Mouse (Mus musculus) layer of hippocampus, postnatal 25 days (tissue): ENCODE results near the gene Rabep1. TPM values are rescaled to one million over a fixed set of nuclear protein-coding genes. Genes with fewer than 3 reads are reported as not detected.
"Not testable (repeated sequence)": the region's sequence is repeated elsewhere in the genome, so short reads cannot be mapped to it uniquely, and the experiment has no call there.

Experiments used
- DNase-seq, 2 experiments: peaks; one replicate each; pipeline ENCODE4 v3.0.0; 2022; ENCODE audit warnings: mixed read lengths in 2 of 2, low spot score in 1 of 2; ENCODE audit errors: extremely low spot score in 1 of 2
- total RNA-seq, 2 experiments: library from RNA; stranded (reverse); gene quantifications; 2 replicates each; pipeline ENCODE4 v1.2.3; 2021

Rabep1 gene
- total RNA-seq, 2 experiments from 2014 or later, result 113 to 118 TPM

DNA sequence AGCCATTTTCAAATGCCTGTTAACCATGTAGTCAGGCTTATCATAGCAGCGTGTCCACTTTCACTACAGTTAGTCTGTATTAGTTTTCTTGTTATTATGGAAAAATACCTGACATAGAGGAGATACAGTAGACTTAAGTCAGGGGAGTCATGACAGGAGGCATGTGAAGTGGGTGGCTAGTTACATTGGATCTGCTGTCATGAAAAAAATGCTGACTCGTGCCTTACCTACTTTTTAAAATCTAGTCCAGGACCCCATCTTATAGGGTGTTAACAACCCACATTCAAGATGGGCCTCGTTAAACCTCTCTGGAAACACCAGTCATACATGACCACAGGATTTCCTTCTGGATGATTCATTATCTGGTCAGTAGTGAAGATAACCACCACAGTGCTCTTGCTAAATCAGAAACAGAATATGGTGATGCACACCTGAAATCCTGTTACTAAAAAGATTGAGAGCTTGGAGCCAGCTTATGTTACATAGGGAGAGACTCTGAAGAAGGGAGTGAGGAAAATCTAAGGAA lies 38.4 kb downstream of the Rabep1 start:
- DNase-seq, result no peak

DNA sequence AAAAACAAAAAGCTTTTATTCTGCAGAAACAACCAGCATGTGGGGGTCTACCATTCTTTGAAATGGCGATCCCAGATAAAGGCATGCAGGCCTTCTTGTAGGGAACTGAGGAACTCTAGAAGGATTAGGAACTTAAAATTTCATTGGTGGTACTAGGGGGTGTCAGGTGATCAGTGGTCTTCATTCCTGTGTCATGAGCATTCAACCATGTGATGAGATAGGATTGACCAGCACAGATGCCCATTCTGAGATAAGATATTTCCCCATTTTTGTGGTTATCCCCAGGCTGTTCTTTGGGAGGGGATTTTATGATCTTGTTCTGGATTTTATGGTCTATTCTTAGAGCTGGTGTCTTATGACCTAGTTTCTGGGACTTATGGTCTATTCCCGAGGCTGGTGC lies 46.1 kb downstream of the Rabep1 start:
- DNase-seq, result no peak

DNA sequence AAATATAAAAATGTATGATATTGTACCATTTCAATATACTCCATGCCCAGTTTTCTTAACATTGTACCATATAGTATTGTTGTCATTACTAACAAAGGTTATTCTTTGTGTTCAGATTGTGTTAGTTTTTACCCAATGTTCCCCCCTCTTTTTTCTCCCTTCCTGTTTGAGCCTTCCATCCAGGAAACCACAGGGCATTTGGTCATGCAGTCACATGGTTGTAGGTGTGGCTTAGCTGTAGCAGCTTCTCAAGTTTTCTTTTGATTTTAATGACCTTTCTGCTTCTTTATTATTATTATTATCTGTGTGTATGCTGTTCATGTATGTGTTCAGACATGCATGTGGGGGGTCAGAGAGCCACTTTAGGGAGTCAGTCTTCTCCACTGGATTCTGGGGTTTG lies 47.0 kb downstream of the Rabep1 start:
- no peak for DNase-seq

DNA sequence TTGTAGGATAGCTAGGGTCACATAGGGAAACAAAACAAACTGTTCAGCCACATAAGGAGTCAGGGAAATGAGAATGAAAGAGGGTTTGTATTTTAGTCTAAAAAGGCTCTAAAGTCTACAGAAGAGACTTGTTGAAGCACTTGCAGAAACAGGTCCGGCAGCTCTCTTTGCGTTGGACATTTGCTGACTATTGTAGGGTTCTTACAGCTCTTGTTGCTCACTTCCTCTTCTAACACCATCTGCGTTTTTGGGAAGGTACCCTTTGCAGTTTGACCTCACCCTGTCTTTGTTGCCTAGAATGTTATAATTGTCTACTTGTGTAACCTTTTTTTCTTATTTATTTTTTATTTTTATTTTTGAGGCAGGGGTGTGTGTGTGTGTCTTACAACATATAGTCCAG lies 53.1 kb downstream of the Rabep1 start:
- DNase-seq, result no peak

DNA sequence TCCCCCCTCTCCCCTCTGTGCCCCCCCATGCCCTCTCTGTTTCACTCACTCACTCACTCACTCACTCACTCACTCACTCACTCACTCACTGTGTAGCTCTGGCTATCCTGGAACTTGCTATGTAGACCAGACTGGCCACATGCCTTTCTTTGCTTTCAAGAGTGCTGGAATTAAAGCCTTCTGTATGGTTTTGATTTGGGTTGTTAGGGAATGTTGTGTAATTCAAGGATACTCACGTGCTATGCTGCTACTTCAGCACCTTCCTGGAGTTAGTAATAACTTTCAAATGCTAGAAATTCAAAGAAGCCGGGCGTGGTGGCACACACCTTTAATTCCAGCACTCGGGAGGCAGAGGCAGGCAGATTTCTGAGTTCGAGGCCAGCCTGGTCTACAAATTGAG lies 53.6 kb downstream of the Rabep1 start:
- DNase-seq, result not testable (repeated sequence)

DNA sequence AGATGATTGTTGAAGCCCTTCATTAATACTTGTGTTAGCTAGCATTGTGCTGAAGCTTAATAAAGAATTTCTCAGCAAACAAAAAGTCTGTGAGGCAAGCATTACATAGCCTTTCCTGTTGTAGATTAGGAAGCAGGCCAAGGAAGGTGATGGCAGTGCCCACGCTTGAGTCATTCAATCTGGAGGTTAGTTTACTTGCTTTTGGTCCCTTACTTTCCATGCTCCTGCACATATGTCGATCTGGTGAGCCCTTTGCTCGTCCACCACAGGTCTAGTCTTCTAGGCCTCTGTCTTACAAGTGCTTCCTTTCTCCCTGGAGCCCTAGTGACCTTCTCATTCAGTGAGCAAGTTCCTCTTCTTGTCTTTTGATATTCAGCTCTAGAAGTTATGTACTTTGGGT lies 62.1 kb downstream of the Rabep1 start:
- DNase-seq, result no peak

DNA sequence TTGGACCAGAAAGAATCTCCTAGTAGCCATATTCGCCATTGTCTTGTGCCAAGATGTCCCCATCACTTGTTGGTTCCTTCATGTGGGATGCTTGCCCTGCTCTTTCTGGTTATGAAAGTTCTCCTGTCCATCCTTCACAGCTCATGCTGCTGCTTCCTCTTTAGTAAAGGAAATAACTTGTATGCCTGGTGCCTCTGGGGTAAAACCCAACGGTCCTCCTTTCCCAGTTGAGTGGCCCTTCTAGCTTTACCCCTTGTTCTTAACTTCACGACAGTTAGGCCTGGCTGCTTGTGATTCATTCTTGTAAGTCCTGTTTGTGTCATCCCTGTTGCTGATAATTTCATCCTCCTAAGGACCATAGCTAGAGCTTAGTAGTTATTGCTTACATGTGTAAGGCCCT lies 66.7 kb downstream of the Rabep1 start:
- no peak for DNase-seq

DNA sequence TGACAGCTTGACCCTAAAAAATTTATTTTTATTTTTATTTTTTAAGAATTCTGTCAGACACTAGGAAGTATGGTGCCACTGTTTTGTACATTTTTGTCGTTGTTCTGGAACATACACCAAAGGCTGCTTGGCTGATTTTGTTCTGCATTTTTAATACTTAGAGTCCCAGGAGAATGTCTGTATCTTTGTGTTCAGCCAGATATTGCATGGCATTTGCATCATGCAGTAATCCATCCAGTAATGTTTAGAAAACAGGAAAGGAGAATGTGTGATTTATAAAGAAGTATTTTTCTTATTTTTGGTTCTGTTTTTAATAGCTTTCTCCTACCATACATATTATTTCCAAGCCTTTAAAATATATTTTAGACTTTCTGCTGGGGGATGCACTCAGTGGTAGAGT lies 67.3 kb downstream of the Rabep1 start:
- DNase-seq, result no peak

DNA sequence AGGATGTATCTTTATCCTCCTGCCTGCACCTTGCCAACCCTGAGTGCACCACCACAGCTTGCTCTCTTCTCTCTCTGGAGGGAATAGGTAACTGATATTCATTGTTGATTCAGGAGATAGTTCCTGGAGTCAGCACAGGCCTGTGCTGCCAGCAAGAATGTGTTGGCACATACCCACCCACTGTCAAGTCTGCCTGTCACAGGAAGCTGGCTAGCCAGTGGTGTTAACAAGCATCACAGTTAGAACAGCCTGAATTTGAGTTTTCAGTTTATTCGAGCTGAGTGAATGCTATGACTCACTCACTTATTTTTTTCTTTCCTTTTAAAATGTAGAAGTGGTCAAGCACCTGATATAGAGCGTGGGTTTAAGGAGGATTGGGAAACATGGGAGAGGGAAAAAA lies 73.3 kb downstream of the Rabep1 start:
- no peak for DNase-seq

DNA sequence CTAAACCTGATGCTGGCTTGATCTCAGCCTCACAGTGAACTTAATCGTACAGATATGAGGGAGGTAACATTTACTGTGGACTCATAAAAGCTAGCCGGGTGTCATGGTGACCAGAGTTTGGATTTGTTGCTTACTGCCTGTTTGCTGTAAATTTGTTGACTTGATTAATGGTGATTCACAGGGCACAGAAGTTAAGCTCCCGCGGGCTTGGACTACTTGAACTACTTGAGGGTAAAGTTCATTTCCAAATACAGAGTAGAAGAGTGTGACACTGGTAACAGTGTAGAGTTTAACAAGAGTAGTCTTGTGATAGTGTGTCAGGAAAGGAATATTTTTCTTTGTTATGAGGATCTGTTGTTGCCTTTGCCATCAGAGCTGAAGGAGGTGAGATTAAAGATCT lies 74.9 kb downstream of the Rabep1 start:
- DNase-seq, result no peak

DNA sequence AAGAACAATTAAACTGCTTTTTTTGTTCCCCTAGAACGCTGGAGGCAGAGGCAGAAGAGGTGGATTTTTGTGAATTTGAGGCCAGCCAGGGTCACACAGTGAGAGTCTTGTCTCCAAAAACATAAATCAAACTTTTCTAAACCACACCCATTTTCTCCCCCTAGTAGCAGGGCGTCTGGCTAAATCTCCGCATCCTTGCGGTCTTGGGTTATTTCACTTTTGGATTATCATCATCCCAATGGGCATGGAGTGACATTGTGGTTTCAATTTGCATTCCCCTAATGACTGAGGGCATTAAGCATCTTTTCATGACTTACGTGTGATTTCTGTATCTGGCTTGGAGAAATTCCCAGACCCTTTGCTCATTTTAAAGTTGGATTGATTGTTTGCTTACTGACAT lies 86.9 kb downstream of the Rabep1 start:
- DNase-seq, result no peak

DNA sequence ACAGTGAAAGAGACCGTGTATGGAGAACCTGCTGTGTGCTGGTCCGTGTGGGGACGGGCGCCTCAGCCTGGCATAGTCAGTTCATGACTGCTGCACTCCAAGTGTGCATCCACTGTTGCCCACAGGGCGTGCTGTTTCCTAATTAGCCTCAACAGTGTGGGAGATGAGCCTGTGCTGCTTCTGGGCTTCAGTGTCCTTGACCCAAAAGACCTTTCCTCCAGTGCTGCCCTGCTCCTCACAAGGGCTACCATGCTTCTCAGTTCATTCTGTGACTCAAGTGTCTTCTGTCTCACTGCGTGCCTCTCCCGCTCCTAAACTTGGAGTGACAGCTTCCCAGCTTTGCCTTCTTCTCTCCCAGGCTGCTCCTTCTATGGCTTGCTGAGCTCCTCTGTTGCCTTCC lies 90.7 kb downstream of the Rabep1 start:
- DNase-seq, result no peak

DNA sequence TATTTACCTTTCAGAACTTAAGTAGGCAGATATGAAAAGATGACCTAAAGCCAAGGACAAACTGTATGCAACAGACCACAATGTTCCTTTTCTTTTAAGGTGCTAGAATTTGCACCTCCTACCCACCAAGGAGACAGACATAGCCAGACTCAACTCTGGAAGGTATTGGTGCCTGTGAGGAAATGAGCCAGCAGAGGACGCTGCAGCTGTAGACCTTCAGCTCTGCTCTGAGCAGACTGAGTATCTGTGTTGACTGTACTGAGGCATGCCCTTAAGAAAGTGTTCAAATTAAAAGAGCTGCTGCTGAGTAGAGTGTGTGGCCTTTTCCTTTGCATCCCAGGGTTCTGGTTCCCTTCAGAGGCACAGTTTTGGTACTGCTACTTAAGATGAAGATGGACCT lies 98.0 kb downstream of the Rabep1 start:
- no peak for DNase-seq

DNA sequence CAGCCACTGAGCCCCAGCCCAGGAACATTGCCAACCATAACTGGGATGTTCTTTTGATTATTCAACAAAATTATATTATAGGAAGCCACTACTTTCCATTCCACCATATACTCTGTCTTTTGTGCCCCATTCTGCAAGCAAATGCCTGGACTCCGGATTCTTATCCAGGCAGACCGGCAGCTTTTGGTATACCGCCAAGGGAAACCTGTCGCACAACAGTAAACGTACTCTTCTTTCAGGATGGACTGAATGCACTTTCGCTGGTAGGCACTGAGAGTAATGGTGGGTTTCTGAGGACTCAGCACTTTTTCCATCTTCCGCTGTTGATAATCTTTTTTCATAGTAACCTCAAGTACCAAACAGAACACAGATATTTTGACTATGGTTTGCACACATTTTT lies 99.1 kb downstream of the Rabep1 start:
- no peak for DNase-seq

DNA sequence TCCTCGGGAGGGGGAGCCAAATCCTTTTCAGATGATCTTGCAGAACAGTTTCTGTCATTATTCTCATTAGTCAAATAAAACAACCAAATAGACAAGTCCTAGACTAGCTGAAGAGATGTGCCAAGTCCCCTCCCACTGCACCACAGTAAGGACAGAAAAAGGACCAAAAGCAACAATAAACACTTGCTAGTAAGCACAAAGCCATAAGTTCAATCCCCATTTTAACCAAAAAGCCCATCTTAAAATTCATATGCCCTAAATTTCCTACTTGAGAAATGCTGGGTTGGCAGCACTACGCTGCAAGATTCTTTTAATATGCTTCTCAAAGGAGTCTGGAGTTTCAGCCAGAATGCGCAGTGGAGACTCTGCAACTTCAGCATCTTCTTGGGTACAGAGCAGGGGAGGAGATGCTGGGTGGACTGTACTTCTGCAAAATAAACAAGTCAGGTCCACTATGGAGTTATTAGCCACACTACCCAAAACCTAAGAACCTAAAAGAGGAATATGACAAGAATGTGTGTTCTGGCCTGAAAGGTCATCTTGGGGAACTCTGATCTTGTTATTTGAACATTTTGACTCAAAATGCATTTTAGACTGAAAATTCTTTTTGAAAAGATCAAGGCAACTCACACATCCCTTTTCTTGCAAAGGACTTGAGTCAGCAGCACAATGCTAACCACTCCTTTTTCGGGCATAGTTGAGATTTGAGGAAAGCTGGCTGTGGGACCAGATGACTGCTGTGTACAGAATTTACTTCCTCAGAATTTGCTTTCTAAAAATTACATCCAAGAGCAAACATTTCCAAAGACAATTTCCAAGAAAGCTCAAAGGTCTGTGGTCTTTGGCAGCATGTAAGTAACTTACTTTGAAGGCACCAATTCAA lies 100.6 kb downstream of the Rabep1 start:
- no peak for DNase-seq

DNA sequence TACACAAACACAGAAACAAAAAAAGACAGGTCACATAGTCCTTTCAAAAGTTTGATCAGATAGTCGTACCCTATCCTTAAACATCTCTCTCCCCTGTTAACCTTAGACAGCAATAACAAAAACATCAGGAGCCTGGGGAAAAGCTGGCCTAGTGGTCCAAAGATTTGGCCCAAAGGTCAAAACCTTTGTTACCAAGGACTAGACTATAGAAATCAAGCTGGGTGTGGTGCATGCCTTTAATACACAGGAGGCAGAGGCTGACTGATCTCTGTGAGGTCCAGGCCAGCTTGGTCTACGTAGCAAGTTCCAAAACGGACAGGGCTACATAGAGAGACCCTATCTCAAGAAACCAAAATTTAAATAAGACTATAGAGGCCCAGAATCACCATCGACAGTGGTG lies 110.1 kb downstream of the Rabep1 start:
- no peak for DNase-seq

DNA sequence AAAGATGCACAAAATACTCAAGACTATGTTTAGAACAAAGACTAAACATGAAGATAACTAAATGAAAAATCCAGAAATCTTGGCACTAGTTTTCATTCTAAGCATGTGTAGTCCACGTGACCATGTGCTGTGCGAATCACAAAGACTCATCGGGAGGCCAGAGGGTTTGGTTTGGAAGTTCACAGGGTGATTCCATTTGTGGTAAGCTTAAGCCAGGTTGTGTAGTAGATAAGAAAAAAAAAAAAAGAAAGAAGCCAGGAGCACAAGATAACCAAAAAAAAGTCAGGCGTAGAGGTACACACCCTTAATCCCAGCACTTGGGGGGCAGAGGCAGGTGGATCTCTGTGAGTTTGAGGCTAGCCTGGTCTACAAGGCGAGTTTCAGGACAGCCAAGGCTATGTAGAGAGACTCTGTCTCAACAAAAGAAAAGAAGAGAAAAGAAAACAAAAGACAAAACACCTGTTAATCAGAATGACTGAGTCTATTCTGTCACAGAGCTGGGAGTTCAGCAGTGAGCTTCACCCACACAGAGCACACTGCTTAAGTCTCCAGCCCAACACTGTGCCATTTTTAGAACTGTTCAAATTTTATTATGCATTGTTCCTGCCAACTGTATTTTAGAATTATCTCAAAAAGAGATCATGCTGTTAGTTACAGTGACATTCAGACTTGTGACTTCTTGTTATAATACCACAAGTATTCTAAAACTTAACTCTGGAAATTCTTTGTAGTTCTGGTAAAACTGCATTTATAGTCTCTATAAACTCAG lies 116.4 kb downstream of the Rabep1 start:
- DNase-seq, result no peak

DNA sequence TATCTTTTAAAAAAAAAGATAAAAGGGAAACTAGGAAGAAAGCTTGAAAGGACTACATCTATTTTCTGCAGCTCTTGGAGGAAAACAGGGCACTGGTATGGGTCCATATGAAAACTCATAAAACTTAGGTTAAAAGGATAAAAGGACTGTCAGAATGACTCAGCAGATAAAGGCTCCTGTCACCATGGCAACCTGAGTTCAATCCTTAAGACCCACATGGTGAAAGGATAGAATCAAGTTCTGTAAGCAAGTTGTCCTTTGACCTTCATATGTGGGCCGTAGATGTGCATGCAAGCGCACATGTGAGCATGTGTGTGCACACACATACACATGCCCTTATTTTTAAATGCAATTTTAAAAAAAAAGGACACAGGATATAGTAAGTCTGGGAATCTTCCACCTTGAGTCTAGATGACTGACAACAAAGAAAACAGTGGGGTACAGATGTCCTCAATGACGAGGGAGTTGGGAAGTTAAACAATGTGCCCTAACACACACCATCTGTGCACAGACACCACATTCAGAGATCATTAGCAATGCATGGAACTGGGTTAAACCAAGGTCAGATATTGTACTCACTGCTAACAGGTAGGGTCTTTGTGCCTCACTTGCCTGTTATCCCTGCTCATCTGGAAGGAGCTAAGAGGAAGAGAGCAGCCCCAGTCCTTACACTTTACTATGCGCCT lies 119.8 kb downstream of the Rabep1 start:
- DNase-seq, result no peak

DNA sequence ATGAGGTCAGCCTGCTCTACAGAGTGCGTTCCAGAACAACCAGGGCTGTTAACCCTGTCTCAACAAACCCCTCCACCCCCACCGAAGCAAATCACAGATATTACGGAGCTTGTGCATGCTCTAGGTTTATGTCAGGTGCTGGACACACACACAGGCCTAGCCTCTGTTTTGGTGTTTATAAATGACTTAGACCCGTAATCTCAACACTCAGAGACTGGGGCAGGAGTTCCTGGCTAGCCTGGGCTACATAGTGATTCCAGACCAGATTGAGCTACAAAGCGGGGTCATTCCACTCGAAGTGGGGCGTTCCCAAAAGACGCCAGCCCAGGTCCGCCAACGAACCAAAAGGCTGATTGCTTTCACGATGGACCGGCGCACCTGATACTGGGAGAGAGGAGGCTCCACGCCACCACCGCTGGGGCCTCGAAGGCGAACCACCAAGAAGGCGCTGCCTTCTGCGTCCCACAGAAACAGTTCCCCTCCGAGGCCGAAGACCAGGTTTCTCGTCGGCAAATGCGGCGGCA lies 124.8 kb downstream of the Rabep1 start:
- DNase-seq, result no peak

DNA sequence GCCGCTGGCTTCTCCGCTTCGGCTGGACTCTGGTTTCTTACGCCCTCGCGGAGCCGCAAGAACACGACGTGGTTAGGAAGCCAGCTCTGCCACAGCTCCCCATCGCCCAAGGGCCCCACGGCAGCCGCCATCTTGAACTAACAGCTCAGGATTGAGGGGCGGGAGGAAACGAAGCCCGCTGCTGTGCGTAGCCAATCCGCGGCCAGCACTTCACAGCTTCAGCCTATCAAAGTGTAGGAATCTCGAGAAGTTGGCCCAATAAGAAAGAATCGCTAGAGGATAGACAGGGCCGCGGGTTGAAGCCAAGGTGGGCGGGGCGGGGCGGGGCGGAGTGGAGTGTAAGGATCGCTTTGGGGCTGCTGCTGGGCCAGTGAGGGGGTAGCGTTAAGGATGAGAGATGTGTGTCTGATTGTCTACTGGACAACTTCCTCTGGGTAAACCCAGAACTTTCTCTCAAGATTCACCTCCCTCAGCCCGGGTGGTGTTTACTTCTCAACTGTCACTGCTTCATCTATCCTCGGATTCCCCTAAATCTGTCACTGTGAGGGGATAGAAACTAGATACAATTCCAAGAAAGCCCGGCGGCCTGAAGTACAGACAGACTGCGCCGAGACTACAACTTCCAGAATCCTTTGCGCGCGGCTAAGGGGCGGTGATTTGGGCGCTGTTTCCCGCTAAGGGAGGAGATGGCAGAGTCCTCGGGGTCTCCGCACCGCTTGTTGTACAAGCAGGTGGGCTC lies 125.4 kb downstream of the Rabep1 start, which contains the start of the genes Nup88 and Rpain:
Gene Nup88, minus strand, starts transcription at position 153 of the 739 bp plus-strand sequence.
Gene Rpain, plus strand, starts transcription at position 393 of the 739 bp plus-strand sequence.
- peak; percentile 85 for DNase-seq
